9 mouse cellular contexts compared by ENCODE assay signal in the genomic region with DNA sequence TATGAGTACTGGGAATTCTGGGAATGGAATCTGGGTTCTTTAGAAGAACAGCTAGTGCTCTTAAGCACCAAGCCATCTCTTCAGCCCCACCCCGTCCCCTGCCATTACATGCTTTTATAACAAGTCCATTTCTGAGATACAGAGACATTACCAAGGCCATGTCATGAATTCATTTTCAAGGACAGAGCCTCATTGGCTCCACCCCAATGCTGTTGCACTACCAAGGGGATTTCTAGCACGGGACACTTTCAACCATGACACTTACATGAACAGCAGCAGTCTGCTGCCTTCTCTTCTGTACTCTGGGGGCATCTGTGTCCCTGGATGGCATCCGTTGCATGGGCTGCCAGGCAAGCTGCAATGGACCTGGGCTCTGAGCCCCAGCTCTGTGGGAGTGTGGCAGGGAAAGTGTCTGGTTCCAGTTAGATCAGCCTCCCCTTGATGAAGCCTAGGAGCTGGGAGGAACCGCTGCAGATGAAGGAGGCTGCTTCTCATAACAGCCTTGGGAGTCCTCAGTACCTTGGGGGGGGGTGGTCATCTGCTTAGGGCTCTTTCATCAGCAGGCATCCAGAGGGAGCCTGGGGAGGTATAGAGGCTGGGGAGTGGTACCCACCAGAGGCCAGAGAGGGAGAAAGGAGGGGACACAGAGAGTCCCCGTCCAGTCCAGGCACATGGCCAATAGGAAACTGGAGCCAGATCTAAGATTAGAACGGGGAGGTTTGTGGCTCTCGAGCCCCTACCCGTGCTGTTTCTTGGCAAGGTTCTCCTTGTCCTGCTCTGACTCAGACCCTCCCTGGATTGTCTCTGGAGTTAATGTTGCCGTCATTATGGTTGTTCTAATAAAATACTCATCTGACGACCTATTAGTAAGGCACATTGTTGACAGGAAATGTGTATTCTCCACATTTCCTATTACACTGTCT. TPM values are rescaled to one million over a fixed set of nuclear protein-coding genes. Genes with fewer than 3 reads are reported as not detected.
DNase-seq lines count a peak whose midpoint lies in the region; ATAC-seq lines count a peak whose summit lies in the region.
"Had no signal": no experiment of that assay in that cellular context is flagged by ENCODE, and none has a peak within 500 bp of the region (broad histone marks: within the 10 kb centered on the region; RNA-seq: fewer than 3 reads in every experiment).

No protein-coding gene starts in this region.

- no peak overlapping the region for H3K4me3 ChIP-seq in kidney, embryonic 15.5 days (replicated peaks)
- no peak overlapping the region for H3K4me3 ChIP-seq in limb, embryonic 15.5 days

- H3K9ac ChIP-seq in kidney, embryonic 15.5 days, result no peak overlapping the region
- no peak overlapping the region for H3K9ac ChIP-seq in limb, embryonic 15.5 days

- peak; percentile 56; the same call in 1 of the 2 replicates for ATAC-seq in kidney, embryonic 15.5 days (replicated peaks; ENCODE audit: low FRiP score)
- ATAC-seq in limb, embryonic 15.5 days (ENCODE audit: insufficient number of reproducible peaks, low FRiP score, low TSS enrichment, low read depth), result no peak
- no peak for ATAC-seq in megakaryocyte-erythroid progenitor cell, adult 5-6 weeks (replicated peaks; ENCODE audit: low FRiP score, low TSS enrichment, poor library complexity, severe bottlenecking)

- DNase-seq in kidney, adult 11 months, result no peak
- DNase-seq in brain, adult 2 months (ENCODE audit: low read depth, low spot score), result peak; percentile 87
- DNase-seq in gastrocnemius, postnatal 25 days, result peak; percentile 34
- DNase-seq in thymus, postnatal 36 days, result no peak
- DNase-seq in retina, embryonic 14.5 days (ENCODE audit: low spot score), result no peak

- H3K9me3 ChIP-seq in kidney, embryonic 15.5 days (replicated peaks), result no peaks in the 10 kb centered on the region
- H3K9me3 ChIP-seq in limb, embryonic 15.5 days, result no peaks in the 10 kb centered on the region

- no peaks in the 10 kb centered on the region for H3K36me3 ChIP-seq in kidney, embryonic 15.5 days
- H3K36me3 ChIP-seq in limb, embryonic 15.5 days, result no peaks in the 10 kb centered on the region

- 50% methylated on average over 10 of the region's 10 CpGs for WGBS in kidney, embryonic 15.5 days
- 33% methylated on average over 10 of the region's 10 CpGs for WGBS in limb, embryonic 15.5 days

- peaks cover 13% of the 10 kb centered on the region; the same call in 1 of the 2 replicates for H3K4me1 ChIP-seq in kidney, embryonic 15.5 days
- peaks cover 16% of the 10 kb centered on the region for H3K4me1 ChIP-seq in limb, embryonic 15.5 days

- H3K27me3 ChIP-seq in kidney, embryonic 15.5 days, result no peaks in the 10 kb centered on the region
- H3K27me3 ChIP-seq in limb, embryonic 15.5 days, result no peaks in the 10 kb centered on the region

- H3K27ac ChIP-seq in kidney, embryonic 15.5 days, result peak overlapping the region; percentile 41; the same call in 1 of the 2 replicates
- H3K27ac ChIP-seq in limb, embryonic 15.5 days, result peak overlapping the region; percentile 18; the same call in 1 of the 2 replicates

- no peak overlapping the region for H3K4me2 ChIP-seq in kidney, embryonic 15.5 days
- no peak overlapping the region for H3K4me2 ChIP-seq in limb, embryonic 15.5 days

RNA-seq across cellular contexts. Expression of a gene that starts 52.4 kb away (rescaled TPM):
- 114 and 117 TPM in 2 replicates for polyA plus RNA-seq in kidney, embryonic 15.5 days (2015; fragmentation: Nextera tagmentation; extraction: Ambion mirVana)
- 10 to 100 TPM; 11.7 to 15.9 TPM for total RNA-seq in gastrocnemius, postnatal 25 days (2021)
- polyA plus RNA-seq in limb, embryonic 15.5 days (2015; fragmentation: Nextera tagmentation; extraction: Ambion mirVana), result 47.4 and 56.3 TPM in 2 replicates
- total RNA-seq in megakaryocyte-erythroid progenitor cell, adult 5-6 weeks (2014; fragmentation: Nextera tagmentation), result 15.2 and 23.9 TPM in 2 replicates
- 22.0 and 44.7 TPM in 2 replicates for total RNA-seq in megakaryocyte-erythroid progenitor cell, adult 5-6 weeks (2017)

RNA-seq across cellular contexts. Expression of a gene that starts 53.4 kb away (rescaled TPM):
- polyA plus RNA-seq in kidney, embryonic 15.5 days (2015; fragmentation: Nextera tagmentation; extraction: Ambion mirVana), result 99.9 and 104 TPM in 2 replicates
- total RNA-seq in gastrocnemius, postnatal 25 days (2021), result under 1 TPM; 0.33 to 0.96 TPM
- 97.8 and 101 TPM in 2 replicates for polyA plus RNA-seq in limb, embryonic 15.5 days (2015; fragmentation: Nextera tagmentation; extraction: Ambion mirVana)
- total RNA-seq in megakaryocyte-erythroid progenitor cell, adult 5-6 weeks (2014; fragmentation: Nextera tagmentation), result not detected in 2 replicates
- not detected in 2 replicates for total RNA-seq in megakaryocyte-erythroid progenitor cell, adult 5-6 weeks (2017)
- total RNA-seq: MEL had no signal

Comparison
In these comparisons a context has a peak if more than half of its experiments do, and no peak if none do; other contexts are left out.
1. DNase-seq: peak in brain, adult 2 months (single experiment) and gastrocnemius, postnatal 25 days (single experiment); none in kidney, adult 11 months (single experiment), thymus, postnatal 36 days (0 of 2) and retina, embryonic 14.5 days (single experiment).